Mouse (Mus musculus) urinary bladder, postnatal 0 days (tissue): ENCODE measurements around the gene Rpap1. TPM values are rescaled to one million over a fixed set of nuclear protein-coding genes. Genes with fewer than 3 reads are reported as not detected.

Source experiments
- polyA plus RNA-seq: library from polyadenylated mRNA; unstranded; fragments of >200 nt; fragmentation: Nextera tagmentation; extraction: Ambion mirVana; gene quantifications from 2 replicates; pipeline ENCODE4 v1.2.1, GENCODE M21; 2015

Gene Rpap1
- polyA plus RNA-seq = 10.5 and 10.8 TPM in 2 replicates

DNA sequence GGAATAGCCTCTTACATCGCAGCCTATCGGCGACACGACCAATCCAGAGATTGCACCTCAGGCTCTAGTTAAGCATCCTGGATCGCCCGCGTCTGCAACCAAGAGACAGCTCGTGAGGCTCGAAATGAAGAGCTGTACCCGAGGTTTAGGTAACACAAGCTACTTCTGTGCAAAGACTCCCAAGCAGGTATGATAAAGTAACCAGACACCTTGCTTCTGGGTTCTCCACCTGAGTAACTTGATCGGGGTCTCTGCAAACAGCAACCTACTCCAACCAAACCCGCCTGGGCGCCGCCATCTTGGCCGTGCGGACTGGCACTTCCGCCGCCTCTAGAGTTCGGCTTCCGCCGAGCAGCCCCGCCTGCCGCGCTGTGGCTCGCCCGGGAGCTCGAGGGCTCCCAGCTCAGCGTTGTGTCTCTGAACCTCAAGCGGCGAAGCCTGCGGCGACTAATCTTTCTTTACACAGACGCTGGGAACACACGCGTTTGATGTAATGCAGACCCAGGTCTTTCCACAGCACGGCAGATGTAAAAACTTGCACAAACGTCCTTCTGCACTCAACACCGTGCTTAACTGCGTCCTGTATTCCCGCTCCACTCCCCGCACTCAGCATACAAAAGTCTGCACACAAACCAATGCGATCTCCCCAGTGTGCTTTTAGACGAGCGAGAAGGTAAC lies at the start of gene Rpap1:
Gene Rpap1, minus strand, starts transcription at position 332 of the 678 bp plus-strand sequence.

DNA sequence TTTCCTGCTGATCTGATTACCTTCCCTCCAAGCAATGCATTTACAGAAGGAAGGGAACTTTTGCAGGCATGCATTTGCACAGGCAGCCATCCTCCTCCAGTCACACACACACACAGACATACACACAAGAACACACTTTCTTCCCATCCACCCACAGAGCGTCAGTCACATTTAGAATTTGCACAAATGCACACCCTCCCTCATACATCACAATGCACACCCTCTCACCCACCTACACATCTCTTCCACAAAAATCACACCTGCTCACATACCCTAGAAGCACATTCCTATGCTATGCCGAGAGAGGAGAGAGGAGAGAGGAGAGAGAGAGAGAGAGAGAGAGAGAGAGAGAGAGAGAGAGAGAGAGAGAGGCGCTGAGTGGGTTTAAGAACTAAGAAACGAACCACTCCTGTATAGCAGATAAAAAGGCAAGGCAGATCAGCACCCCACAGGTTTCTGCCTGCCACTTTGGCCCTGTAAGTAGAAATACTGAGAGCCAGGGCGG lies 10.0 kb upstream of the Rpap1 start, which contains the start of gene Tyro3:
Gene Tyro3, plus strand, starts transcription at position 455 of the 505 bp plus-strand sequence.

DNA sequence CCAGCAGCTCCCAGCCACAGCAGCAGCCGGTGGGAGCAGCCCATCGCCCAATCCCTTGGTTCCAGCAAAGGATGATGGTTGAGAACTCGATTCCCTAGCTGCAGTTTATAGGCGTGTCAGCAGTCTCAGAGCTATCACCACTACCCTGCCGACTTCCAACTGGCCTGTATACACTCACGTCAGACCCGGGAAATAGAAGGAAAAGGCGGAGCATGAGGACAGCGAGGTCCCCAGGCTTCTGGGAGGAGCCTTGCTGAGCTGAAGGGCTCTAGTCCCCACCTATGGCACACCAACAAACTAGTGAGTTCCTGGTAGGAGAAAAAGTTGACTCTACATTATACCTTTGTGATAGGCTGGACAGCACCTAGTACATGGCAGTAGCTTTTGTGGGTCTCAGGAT lies 27.1 kb downstream of the Rpap1 start, which contains the start of gene Ltk:
Gene Ltk, minus strand, starts transcription at position 181 of the 400 bp plus-strand sequence.

DNA sequence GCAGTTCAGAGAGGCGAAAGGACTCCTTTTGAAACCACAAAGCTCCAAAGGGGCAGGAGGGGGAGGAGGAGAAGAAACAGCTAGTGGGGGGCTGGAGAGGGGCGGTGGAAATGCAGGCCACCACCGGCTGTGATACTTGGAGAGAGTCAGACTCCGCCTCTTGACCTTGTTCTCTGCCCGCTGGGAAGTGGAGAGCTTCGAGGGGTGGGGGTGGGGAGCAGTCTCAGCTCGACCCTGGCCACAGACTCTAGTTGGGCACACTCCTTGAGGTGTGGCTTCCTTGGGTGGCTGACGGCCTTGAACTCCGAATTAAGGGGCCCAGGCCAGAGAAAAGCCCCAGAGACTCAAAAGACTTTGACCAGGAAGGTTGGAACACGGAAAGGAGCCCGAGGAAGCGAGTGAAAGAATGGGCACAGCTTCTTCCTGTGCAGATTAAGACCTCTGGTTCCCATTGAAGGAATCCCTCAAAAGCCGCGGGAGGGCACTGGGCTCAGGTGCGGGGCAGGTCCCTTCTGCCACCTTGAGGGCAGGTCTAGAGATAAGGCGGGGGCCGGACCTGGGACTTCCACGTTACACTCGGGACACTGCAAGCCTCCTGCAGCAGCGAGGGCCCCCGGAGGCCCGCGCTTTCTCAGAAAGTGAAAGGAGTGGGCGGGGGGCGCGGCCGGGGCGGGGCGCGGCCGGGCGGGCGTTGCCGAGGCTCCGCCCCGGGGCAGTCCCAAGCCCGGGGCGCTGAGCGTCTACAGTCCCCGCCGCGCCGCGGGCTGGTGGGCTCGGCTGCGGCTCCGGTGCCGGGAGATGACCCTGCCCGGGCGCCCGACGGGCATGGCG lies 45.5 kb downstream of the Rpap1 start, which contains the start of gene Itpka:
Gene Itpka, plus strand, starts transcription at position 757 of the 831 bp plus-strand sequence.

Other genes with a start within 250 kb of the Rpap1 start
- 0.41 and 1.4 TPM in 2 replicates for gene Exd1, start 239.9 kb downstream of the Rpap1 start, polyA plus RNA-seq
- 68.6 and 70.6 TPM in 2 replicates for gene Chp1, start 239.8 kb downstream of the Rpap1 start, polyA plus RNA-seq
- gene Nusap1, start 169.2 kb downstream of the Rpap1 start, polyA plus RNA-seq = 11.1 and 18.6 TPM in 2 replicates
- 6.1 and 10.6 TPM in 2 replicates for gene Oip5, start 169.1 kb downstream of the Rpap1 start, polyA plus RNA-seq
- gene Ndufaf1, start 124.7 kb downstream of the Rpap1 start, polyA plus RNA-seq = 29.6 and 30.6 TPM in 2 replicates
- gene Rtf1, start 112.5 kb downstream of the Rpap1 start, polyA plus RNA-seq = 22.0 and 25.2 TPM in 2 replicates
- gene Itpka, start 45.2 kb downstream of the Rpap1 start, polyA plus RNA-seq = 0.19 TPM in 1 of 2 replicates, not detected in the other
- not detected in 2 replicates for gene Ltk, start 27.1 kb downstream of the Rpap1 start, polyA plus RNA-seq
- 17.5 and 18.9 TPM in 2 replicates for gene Tyro3, start 10.2 kb upstream of the Rpap1 start, polyA plus RNA-seq
- 11.4 and 12.2 TPM in 2 replicates for gene Mga, start 109.7 kb upstream of the Rpap1 start, polyA plus RNA-seq
- gene Mapkbp1, start 185.2 kb upstream of the Rpap1 start, polyA plus RNA-seq = 2.5 and 2.7 TPM in 2 replicates
- gene Jmjd7, start 239.9 kb upstream of the Rpap1 start, polyA plus RNA-seq = 8.7 and 9.2 TPM in 2 replicates
- gene Gm28042, start 240.0 kb upstream of the Rpap1 start, polyA plus RNA-seq = 0.37 and 0.80 TPM in 2 replicates
- 0.05 and 0.25 TPM in 2 replicates for gene Pla2g4b, start 245.9 kb upstream of the Rpap1 start, polyA plus RNA-seq